Mouse (Mus musculus): ENCODE results near the gene Zmym2.

Gene Zmym2

DNA sequence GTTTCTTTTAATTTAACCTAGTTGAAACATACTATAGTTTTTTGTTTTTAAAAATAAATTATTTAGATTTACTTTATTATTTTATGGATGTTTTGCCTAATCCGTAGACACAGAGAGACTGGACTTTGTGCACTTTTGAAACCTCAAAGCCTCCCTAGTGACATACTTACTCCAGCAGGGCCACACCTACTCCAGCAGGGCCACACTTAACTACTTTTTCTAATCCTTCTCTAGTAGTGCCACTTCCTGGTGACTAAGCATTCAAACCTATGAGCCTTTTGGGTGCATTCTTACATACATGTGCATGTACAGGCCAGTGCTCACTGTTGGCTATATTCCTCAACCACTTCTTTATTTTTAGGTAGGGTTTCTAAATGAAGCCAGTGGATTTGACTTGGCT lies 19.2 kb downstream of the Zmym2 start:
- intact Hi-C loops (cut with DNase I), result no loop called here

DNA sequence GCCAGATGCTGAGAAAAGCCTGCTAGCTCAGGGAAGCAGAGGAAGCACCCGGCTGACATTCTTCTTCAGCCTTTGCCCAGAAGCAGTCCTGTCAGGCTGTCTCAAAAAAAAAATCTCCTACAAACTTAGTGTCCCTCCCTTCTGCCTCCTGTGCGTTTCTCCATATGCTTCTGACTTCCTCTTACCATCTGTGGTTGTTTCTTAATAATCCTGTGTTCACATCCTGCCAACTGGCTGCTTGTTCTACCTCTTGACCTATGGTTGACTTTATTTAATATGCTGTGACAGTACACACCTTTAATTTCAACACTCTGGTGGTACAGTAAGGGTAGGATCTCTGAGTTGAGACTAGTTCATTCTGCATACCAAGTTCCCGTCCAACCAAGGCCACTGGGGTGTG lies 32.1 kb downstream of the Zmym2 start:
- intact Hi-C loops (cut with DNase I), result no loop called here

DNA sequence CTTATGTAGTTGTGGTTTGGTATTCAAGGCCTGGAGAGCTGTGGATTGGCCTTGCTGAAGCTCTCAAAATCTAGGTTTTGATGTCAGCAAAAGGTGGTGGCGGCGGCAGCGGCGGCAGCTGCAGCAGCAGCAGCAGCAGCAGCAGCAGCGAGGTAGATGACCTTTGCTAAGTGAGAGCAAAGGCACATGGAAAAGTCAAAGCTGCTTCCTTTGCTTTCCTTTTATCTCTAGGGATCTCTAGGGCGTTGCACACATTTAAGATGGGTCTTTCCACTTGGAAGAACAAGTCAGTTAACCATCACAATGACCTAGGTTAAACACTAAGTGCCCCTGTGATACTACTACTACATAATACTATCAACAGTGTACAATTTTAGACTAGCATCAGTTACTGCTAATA lies 49.0 kb downstream of the Zmym2 start:
- intact Hi-C loops (cut with DNase I), result no loop called here

DNA sequence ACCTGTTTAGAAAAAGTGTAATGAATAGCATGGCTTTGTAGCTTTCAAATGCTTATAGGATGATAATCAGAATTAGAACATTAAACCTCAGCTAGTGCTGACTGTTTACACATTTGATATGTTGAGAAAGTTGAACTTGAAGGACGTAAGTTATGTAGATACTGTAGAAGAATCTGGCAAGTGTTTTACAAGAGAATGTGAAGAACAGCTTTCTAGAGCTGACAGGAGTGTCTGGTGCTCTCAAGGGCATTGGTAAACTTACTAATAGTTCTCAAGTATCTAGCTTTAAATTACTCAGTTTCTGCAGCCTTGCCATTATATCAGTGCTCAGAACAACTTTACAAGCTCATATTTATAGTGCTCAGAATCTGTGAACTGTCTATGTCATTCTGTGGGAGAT lies 53.5 kb downstream of the Zmym2 start:
- intact Hi-C loops (cut with DNase I), result no loop called here

DNA sequence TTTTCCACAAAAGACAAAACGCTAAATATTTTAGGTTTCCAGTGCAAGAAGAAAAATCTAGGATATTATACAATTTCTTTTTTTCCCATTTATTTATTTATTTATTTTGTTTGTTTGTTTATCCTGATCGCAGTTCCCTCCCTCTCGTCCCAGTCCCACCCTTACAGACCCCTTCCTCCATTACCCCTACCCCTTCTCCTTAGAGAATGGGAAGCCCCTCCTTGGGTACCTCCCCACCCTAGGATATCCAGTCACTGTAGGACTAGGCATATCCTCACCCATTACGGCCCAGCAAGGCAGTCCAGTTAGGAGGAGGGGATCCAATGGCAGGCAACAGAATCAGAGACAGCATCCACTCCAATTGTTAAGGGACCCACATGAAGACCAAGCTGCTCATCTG lies 66.5 kb downstream of the Zmym2 start:
- intact Hi-C loops (cut with DNase I), result no loop called here

DNA sequence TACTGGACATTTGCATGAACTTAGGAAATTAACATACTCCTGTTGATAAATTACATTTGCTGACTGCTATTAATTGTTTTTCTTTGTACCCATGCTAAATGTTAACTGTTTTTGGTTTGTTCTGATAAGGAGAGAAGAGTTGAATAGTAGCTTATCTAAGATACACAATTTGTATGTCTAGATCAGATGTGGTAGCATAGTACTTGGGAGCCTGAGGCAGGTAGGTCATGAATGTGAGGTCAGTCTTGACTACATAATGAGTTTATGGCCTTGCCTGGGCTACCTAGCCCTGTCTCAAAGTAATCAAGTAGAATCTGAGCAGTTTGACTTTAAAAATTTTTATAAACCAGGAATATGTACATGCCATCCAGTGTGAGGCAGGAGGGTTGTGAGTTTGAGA lies 67.9 kb downstream of the Zmym2 start:
- intact Hi-C loops (cut with DNase I), result no loop called here

- intact Hi-C loops (cut with DNase I), result loop anchor here (2.0 kb wide), 1 partner anchor 97 kb away; no protein-coding TSS in a partner anchor
Observed at GRCm38 (mm10) chr14:56963969-56964734, 77.7 kb downstream of the Zmym2 start.

DNA sequence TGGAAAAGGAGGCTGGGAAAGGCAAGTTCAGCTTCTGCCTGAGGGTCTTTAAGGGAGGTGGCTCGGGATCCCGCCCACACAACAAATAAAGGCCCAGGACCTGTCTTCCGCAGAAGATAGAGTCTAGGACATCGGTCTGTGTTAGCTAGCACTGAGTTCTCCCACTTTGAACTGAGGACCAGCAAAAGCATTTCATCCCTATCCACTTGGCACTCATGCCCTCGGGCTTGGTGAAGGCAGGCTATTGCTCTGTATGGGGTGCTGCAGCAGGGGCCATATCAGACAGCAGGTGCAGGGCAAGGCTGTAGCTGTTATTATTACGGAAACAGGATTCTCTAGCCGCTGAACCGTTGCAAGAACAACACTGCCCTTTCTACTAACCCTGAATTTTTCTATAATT lies 83.2 kb downstream of the Zmym2 start:
- intact Hi-C loops (cut with DNase I), result no loop called here

DNA sequence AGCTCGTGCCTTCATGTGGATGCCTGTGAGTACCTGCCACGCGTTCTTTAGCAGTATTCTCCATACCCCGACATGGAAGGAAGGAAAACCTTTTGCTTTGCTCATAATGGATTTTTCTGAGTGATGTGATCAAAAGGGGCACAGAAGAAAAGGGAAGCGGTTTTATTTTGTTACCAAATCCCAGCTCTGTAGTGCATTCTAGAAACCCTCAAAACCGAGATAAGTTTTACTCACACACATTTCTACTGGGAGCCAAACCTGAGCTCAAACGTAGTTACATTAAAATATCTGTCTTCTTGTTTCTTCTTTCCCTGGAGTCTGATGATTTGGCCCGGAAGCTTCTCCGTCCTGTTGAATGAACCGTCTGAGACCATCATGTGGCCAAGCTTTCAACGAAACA lies 83.7 kb downstream of the Zmym2 start:
- intact Hi-C loops (cut with DNase I), result no loop called here

DNA sequence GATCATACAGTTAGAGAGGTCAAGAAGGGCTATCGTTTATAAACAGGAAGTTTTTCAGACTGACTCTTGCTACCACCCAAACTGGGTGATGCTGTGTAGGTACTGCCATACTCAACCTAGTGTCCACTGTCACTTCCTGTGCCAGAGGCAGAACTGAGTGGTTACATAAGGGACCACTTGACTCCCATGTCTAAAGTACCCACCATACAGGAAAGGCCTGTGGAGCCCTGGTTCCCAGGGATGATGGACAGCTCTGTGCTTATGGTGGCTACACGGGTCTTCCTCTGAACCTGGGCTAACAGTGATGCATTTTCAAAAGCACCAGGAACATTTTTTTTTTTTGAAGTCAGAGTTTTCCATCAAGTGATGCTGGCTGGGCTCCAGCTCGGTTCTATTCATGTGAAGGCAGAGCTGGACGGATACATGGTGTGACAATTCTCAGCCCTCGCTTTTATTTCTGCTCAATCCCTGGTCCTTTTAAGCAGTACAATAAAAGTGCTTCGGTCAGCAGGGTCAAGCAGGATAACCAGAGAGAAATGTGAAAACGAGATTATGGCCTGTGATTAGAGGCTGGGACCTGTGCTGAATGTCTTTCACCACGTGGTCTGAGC lies 91.7 kb downstream of the Zmym2 start:
- intact Hi-C loops (cut with DNase I), result no loop called here

DNA sequence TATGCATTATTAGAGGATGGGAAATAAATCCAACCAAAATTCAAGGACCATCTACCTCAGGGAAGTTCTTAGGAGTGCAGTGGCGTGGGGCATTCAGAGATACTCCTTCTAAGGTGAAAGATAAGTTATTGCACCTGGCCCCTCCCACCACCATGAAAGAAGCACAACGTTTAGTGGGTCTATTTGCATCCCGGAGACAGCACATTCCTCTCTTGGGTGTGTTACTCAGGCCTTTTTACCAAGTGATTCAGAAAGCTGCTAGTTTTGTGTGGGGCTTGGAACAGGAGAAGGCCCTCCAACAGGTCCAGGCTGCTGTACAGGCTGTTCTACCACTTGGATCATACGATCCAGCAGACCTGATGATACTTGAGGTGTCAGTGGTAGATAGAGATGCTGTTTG lies 102.2 kb downstream of the Zmym2 start:
- intact Hi-C loops (cut with DNase I), result no loop called here
